Mouse (Mus musculus) Patski (cell line): ENCODE results near the gene Vmn2r88. TPM values are rescaled to one million over a fixed set of nuclear protein-coding genes. Genes with fewer than 3 reads are reported as not detected.
"Not testable (repeated sequence)": the region's sequence is repeated elsewhere in the genome, so short reads cannot be mapped to it uniquely, and the experiment has no call there.

ENCODE experiments used
- ATAC-seq: fragments of 100-300 bp; one replicate; pipeline ENCODE4 v1.8.0; 2021
- CTCF ChIA-PET: fragments of 350-600 bp; sonication (Branson Sonifier 250); formaldehyde crosslinking; loops from one replicate; lab custom pipeline; 2022; ENCODE audit warnings: inconsistent platforms; lab: Charles Lee
- POLR2A ChIA-PET: fragments of 350-600 bp; sonication (Branson Sonifier 250); formaldehyde crosslinking; loops from one replicate; lab custom pipeline; 2022; ENCODE audit warnings: antibody characterized with exemption, inconsistent platforms; lab: Charles Lee
- DNase-seq: peaks from one replicate; pipeline ENCODE4 v3.0.0-alpha.2; 2011; ENCODE audit warnings: low read depth, low spot score
- H3K27me3 ChIP-seq: fragments of 371-371 bp; one replicate; pipeline ENCODE4 v1.5.1; 2021
- CTCF ChIP-seq: fragments of 100-300 bp; IDR thresholded peaks from one replicate; pipeline ENCODE4 v1.5.1; 2021
- in situ Hi-C: fragments of 300-500 bp; cut with MboI; formaldehyde crosslinking; loops from 3 replicates; pipeline ENCODE4 v1.11.1; 2018; ENCODE audit warnings: low pct_unique_long_range_greater_than_20kb, mixed read lengths
- polyA plus RNA-seq: library from polyadenylated mRNA; unstranded; gene quantifications from one replicate; pipeline ENCODE4 v1.2.3, GENCODE M21; 2021

Gene Vmn2r88
- not detected for polyA plus RNA-seq

DNA sequence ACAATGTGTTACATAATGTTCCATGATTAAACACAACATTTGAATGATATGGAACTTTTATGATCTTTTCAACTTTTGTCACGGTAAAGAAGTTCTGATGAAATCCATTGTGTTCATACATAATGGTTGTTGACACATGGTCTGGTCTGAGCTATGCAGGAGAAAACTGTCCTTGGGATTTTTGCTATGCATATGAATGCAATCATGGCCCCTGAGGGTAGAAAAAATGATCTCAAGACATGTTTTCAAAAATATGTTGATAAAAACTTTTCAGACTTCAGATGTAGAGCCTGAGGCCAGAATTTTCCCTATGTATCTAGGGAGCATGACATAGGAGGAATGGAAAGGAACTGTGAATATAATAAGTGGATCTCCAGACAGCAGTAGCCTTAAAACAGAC is at the start of gene Vmn2r88:
Gene Vmn2r88, plus strand, starts transcription at position 301 of the 400 bp plus-strand sequence.
- ATAC-seq (no peak), DNase-seq (no peak)
- CTCF ChIA-PET, result no interaction called here
- in situ Hi-C loops, result no loop called here
- POLR2A ChIA-PET, result no interaction called here
- TF ChIP-seq CTCF, result no peak
- H3K27me3 ChIP-seq, result no peaks in the 10 kb centered on the region

DNA sequence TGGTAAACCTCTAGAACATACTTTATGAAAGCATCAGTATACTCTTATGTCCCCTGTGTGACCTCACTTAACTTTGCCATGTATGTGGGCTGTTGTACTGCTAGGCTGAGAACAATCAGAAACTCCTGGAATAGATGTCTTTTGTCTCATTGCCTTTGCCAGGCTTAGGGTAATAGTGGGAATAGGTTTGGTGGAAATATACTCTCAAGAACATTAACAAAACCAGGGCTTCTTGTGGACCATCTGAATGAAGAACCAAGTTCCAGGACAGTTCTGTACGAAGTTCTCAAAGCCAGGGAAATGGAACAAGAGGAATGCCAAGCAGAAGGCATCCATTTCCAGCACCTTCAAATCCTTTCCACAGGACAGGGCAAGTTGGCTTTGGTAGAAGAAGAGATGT is 49.2 kb upstream of the Vmn2r88 start, which contains the start of gene Gm7247:
Gene Gm7247, plus strand, starts transcription at position 301 of the 400 bp plus-strand sequence.
- ATAC-seq, result no peak
- ChIA-PET POLR2A (no interaction called here), CTCF (no interaction called here)
- no peaks in the 10 kb centered on the region for H3K27me3 ChIP-seq
- no peak for TF ChIP-seq CTCF
- in situ Hi-C loops, result no loop called here
- DNase-seq, result no peak

DNA sequence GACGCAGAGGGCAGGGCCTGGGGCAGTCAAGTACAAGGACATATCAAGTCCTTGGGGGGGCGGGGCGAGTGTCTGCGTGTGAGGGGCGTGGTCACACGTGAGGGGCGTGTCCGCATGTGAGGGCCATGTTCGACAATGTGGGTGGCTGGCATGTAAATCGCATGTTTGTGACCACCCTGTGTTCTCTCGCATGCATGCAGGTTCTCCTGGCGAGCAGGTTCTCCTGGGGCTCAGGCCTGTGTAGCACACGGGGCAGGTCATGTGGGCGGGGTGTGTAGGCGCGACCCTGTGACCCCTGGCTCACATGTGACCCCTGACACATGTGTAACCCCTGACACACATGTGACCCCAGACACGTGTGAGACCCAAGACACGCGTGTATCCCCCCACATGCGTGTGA is 27.8 kb upstream of the Vmn2r88 start:
- in situ Hi-C loops, result no loop called here
- TF ChIP-seq CTCF, result no peak
- CTCF ChIA-PET, result no interaction called here
- no peaks in the 10 kb centered on the region for H3K27me3 ChIP-seq
- POLR2A ChIA-PET, result no interaction called here
- no peak for ATAC-seq
- no peak for DNase-seq

DNA sequence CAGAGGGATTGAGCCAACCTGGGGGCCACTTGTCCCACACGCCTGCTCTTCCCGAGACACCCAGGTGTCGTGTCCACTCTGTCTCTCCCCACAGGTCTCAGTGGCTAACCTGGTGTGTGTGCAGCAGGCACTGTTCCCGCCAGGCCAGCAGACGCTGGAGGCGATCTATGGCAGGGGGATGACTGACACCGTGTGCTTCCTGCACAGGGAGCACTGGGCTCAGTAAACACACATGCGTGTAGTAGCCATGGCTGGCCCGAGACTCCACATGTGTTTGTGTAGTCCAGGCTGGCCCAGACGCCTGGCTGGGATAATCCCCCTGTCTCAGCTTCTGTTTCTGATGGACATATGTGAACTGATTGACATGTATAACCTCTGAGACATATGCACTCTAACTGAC is 26.3 kb upstream of the Vmn2r88 start:
- H3K27me3 ChIP-seq, result no peaks in the 10 kb centered on the region
- ChIA-PET POLR2A (no interaction called here), CTCF (no interaction called here)
- in situ Hi-C loops, result no loop called here
- DNase-seq (no peak), ATAC-seq (no peak)
- no peak for TF ChIP-seq CTCF

DNA sequence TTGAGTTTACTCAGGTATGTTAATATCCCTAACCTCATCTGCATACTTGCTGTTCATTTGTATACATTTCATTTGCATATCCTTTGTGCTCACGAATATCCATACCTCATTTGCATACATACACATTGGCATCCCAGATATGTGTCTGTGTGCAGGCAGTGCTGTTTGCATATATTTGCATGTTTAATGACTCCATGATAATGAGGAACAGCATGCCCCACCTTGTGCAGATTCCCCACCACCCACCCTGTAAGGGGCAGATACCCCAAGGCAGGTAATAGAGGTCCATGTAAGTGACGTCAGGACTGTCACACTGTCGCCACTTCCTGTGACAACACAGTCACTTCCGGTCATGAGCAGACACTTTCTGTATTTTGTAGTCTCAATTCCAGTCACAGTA is 24.9 kb upstream of the Vmn2r88 start:
- ChIA-PET CTCF (no interaction called here), POLR2A (no interaction called here)
- no peak for ATAC-seq
- H3K27me3 ChIP-seq, result no peaks in the 10 kb centered on the region
- in situ Hi-C loops, result no loop called here
- no peak for DNase-seq
- TF ChIP-seq CTCF, result no peak

DNA sequence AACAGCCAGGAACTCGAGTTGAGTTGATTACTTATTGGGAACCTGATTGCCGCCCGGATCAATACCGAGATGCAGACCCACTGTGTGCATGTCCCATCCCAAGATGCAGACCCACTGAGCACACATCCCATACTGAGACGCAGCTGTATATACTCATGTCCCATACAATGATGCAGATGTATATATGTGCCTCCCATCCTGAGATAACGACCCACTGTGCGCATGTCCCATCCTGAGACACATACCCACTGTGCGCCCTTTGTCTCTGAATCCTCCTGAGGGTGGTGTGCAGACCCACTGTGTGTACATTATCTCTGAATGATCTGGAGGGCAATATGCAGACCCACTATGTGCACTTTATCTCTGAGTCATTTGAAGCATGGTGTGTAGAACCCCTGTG is 22.9 kb upstream of the Vmn2r88 start:
- ATAC-seq (no peak), DNase-seq (no peak)
- in situ Hi-C loops, result no loop called here
- ChIA-PET CTCF (no interaction called here), POLR2A (no interaction called here)
- TF ChIP-seq CTCF, result no peak
- H3K27me3 ChIP-seq, result no peaks in the 10 kb centered on the region

DNA sequence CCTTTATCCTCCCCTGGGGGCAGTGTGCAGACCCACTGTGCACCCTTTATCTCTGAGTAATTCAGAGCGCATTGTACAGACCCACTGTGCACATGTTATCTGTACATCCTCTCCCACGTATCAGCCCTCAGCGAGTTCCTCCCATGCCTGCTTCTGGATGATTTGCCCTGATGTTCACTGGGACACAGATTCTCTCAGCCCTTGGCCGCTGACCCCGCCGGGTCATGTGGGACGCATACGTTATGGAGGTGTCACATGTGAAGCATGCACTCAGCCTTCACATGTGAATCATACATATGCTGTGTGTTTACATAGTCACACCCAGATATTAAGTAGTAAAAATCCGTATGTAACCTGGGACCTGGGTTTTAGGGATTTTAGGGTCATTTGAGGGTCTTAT is 22.4 kb upstream of the Vmn2r88 start:
- no peaks in the 10 kb centered on the region for H3K27me3 ChIP-seq
- CTCF ChIA-PET, result no interaction called here
- in situ Hi-C loops, result no loop called here
- POLR2A ChIA-PET, result no interaction called here
- TF ChIP-seq CTCF, result no peak
- no peak for ATAC-seq
- DNase-seq, result no peak

DNA sequence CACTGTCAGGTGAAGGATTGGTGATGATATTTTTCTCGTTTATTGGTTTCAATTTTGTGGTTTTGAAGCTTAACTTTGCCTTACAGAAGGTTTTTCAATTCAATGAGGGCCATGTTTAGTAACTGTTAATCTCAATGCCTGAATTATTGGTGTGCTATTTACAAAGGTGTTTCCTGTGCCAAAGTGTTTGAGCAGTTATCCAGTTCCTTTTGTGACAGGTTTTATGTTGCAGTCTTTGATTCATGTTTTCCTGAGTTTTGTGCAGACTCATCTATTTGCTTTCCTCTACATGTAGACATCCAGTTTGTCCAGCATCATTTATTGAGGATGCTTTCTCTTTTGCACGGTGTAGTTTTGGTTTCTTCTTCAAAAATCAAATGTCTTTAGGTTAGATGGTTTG is 13.3 kb downstream of the Vmn2r88 start:
- no peak for DNase-seq
- ATAC-seq, result no peak
- no peak for TF ChIP-seq CTCF
- in situ Hi-C loops, result no loop called here
- ChIA-PET CTCF (no interaction called here), POLR2A (no interaction called here)
- no peaks in the 10 kb centered on the region for H3K27me3 ChIP-seq

DNA sequence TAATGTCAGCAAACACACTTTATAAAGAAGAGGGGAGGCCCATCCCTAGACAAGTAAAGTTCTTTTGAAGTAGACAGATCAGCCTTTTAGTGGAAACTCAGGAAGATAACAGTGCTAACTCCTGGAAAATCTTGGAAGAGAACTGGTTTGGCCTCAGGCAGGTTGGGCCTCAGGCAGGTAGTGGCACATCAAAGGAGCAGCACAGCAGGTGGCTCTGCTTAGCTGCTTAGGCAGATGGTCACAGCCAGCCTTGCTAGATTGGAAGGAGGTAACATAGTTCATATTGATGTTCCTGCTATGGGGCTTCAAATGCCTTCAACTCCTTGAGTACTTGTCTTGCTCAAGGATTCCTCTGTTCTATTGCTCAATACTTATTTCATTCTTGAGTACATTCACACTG is 19.5 kb downstream of the Vmn2r88 start:
- CTCF ChIA-PET, result not testable (repeated sequence)

DNA sequence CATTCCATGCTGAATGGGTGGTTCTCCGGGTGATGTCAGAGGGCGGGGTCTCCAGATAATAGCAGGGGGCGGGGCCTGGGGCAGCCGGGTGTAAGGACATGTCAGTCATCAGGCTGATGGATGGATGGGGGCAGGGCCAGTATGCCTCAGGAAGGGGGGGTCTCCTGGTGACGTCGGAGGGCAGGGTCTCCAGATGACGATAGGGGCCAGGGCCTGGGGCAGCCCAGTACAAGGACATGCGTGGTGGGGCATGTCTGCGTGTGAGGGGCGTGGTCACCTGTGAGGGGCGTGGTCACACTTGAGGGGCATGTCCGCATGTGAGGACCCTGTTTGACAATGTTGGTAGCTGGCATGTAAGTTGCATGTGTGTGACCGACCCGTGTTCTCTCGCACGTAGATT is 23.9 kb downstream of the Vmn2r88 start:
- ChIA-PET CTCF (interaction anchor here (1.5 kb wide), 1 partner anchor 32 kb away, joined by 3 read pairs; no protein-coding TSS in a partner anchor), POLR2A (no interaction called here)
- DNase-seq (no peak), ATAC-seq (no peak)
- in situ Hi-C loops, result no loop called here
- TF ChIP-seq CTCF, result no peak
- H3K27me3 ChIP-seq, result no peaks in the 10 kb centered on the region

More for the DNA sequence above, 19.5 kb downstream of the Vmn2r88 start:
- in situ Hi-C loops, DNase-seq, ATAC-seq, H3K27me3 ChIP-seq, POLR2A ChIA-PET: not testable (repeated sequence)

DNA sequence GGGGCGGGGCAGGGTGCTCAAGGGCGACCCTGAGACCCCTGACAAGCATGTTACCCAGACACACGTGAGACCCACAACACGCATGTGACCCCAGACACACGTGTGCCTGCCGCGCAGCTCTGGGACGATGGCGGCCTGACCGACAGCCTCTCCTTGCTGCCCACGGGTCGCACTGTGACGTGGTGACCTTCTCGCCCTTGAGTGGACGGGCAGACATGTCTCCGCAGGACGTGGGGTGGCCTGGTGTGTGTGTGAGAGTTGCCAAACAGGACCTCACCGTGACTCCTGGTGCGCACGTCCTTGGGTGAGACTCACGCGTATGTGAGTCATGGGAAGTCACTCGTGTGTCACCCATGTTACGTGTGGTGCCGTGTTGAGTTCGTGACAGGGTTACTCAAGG is 24.4 kb downstream of the Vmn2r88 start:
- H3K27me3 ChIP-seq, result no peaks in the 10 kb centered on the region
- no peak for DNase-seq
- POLR2A ChIA-PET, result no interaction called here
- ATAC-seq, result no peak
- CTCF ChIA-PET, result interaction anchor here (1.5 kb wide), 1 partner anchor 32 kb away, joined by 3 read pairs; no protein-coding TSS in a partner anchor
- in situ Hi-C loops, result no loop called here
- no peak for TF ChIP-seq CTCF

DNA sequence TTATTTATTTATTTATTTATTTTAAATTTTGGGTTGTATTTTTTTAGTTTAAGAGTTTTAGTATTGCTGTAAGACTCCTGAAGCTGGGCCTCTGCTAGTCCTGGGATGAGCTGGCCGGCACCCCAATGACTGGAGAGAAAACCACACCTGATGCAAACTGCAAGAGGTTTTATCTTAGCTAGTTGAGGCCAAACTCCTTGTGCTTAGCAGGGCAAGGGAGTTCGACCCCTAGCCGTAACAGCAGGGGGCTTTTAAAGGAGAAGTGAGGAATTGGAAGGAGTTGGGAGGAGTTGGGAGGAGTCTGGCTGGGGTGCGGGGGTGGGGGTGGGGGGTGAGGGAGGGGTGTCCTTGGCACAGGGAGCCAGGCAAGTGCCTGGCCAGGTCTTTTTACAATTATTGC is 28.3 kb downstream of the Vmn2r88 start:
- DNase-seq (no peak), ATAC-seq (no peak)
- POLR2A ChIA-PET, result no interaction called here
- in situ Hi-C loops, result no loop called here
- no peak for TF ChIP-seq CTCF
- CTCF ChIA-PET, result no interaction called here
- no peaks in the 10 kb centered on the region for H3K27me3 ChIP-seq

DNA sequence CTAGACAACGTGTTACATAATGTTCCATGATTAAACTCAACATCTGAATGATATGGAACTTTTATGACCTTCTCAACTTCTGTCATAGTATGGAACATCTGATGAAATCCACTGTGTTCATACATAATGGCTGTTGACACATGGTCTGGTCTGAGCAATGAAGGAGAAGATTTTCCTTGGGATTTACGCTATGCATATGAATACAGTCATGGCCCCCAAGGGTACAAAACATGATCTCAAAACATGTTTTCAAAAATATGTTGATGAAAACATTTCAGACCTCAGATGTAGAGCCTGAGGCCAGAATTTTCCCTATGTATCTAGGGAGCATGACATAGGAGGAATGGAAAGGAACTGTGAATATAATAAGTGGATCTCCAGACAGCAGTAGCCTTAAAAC is 40.9 kb downstream of the Vmn2r88 start, which contains the start of gene Vmn2r89:
Gene Vmn2r89, plus strand, starts transcription at position 301 of the 400 bp plus-strand sequence.
- H3K27me3 ChIP-seq, POLR2A ChIA-PET, in situ Hi-C loops, DNase-seq, CTCF ChIA-PET, ATAC-seq: not testable (repeated sequence)
